Mouse (Mus musculus): Measurements from ENCODE around the gene Gpatch2l.

The Gpatch2l gene

GRCm38 (mm10) chr12:86280000-86280399, 38.3 kb downstream of the Gpatch2l start:
- peak; percentile 64 for DNase-seq (ENCODE audit: low spot score)

- no peak for DNase-seq (ENCODE audit: low spot score)
Measured at GRCm38 (mm10) chr12:86285704-86286103, 44.0 kb downstream of the Gpatch2l start.

- DNase-seq (ENCODE audit: low spot score): no peak
Measured at GRCm38 (mm10) chr12:86297450-86297849, 55.8 kb downstream of the Gpatch2l start.

DNA sequence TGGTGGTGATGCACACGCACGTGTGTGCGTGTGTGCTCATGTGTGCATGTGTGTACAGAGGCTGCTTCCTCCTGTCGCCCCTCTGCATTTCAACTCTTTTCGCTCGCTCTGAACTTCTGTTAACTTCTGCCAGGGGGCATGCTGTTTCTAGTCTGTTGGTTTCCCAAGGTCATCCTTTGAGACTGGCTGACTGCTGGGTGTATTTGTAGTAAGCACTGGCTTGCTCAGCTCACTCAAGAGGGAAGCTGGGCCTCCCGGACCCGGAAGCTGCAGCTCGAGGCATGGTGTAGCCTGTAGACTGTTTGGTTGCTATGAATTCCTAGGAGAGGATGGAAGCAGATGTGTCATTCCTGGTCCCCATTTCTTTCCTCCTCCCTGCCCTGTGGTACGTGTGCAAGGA, 61.3 kb downstream of the Gpatch2l start:
- no peak for DNase-seq (ENCODE audit: low spot score)

- DNase-seq (ENCODE audit: low spot score): no peak
Measured at GRCm38 (mm10) chr12:86305045-86305444, 63.4 kb downstream of the Gpatch2l start.

GRCm38 (mm10) chr12:86305635-86306243, 64.1 kb downstream of the Gpatch2l start:
- DNase-seq (ENCODE audit: low spot score): peak; percentile 38

DNA sequence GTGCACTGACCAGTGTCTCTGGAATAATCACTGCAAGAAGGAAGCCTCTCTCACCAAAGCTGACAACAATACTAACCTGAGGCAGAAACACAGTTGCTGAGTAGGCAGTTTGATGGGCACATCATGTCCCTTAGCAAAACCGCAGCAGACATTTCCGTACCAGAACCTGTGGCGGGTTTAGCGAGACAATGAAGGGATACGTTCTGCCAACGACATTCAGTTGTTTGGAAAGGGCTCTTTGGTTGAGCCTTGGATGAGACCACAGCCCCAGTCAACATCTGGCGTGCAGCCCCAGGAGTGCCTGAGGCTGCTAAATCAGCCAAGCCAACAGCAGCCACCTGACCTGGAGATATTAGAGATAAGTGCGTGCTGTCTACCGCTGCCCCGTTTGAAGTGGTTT, 67.8 kb downstream of the Gpatch2l start:
- DNase-seq (ENCODE audit: low spot score): no peak

GRCm38 (mm10) chr12:86309902-86310301, 68.2 kb downstream of the Gpatch2l start:
- DNase-seq (ENCODE audit: low spot score): no peak

- DNase-seq (ENCODE audit: low spot score): peak; percentile 46
Measured at GRCm38 (mm10) chr12:86320629-86321028, 79.0 kb downstream of the Gpatch2l start.

DNA sequence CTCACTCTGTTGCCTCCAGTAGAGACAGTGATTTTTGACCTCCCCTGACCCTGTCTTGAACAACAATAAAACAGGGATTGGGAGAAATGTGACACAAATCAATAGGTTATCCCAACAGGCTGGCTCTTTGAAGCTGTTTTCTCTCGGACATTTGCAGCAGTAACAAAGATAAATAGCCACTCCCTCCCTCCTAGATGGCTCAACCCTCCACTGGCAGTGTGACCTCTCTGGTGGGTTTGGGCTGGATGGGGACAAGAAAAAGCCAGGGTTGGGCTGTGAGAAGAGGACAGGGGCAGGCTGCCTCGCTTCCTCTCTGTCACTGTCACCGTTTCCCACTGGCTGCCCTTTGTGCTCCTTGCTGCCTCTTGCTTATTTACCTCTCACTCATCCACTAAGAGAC, 82.6 kb downstream of the Gpatch2l start:
- DNase-seq (ENCODE audit: low spot score): no peak

GRCm38 (mm10) chr12:86329813-86330212, 88.2 kb downstream of the Gpatch2l start:
- no peak for DNase-seq (ENCODE audit: low spot score)

DNA sequence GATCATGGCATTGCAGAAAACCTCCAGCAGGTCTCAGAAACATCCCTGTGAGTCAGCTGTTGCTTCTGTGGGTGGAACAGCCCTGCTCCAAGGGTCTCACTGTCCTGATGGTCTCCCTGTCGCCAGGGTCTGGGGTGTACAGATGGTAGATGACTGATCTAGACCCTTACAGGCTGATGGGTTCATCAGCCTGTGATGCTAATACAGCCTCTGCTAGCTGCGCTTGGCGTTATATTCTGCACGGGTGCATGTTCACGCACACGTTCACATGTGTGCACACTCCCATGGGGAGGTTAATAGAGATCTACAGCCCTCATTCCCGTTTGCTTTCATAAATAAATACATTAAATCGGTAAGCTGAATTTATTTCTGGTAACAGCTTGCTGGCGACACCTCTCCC, 89.0 kb downstream of the Gpatch2l start:
- peak; percentile 27 for DNase-seq (ENCODE audit: low spot score)

DNA sequence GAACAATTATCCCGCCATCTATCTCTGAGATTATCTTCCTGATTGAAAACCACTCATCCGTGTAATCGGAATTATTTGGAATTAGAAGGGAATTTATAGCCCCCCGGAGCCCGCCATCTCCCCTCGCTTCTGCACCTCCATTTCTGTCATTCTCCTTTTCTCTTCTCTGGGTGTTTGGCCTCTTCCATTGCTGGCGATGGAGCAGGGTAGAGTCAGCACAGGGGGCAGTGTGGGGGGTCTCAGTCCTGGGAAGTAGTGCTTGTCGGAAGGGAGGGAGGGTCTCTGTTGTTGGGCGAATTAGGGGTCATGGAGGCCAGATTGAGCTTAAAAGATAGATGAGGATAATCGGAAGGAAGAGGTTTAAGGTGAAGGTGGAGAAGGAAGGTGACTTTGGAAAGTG, 89.6 kb downstream of the Gpatch2l start:
- DNase-seq (ENCODE audit: low spot score): peak; percentile 29

DNA sequence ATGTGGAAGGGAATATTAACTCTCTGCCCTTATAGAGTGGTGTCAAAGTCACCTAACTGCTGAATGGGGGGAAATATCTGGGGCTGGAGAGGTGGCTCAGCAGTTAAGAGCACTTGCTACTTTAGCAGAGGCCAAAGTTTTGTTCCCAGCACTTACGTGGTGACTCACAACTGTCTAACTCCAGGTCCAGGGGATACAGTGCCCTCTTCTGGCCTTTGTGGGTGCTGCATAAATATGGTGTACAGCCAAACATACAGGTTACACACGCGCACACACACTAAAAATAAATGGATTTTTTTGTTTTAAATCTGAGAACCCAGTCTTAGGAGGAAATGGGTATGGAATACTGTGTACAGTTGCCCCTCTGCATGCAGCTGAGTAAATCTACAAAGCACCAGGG, 94.6 kb downstream of the Gpatch2l start:
- DNase-seq (ENCODE audit: low spot score): no peak

GRCm38 (mm10) chr12:86336887-86337286, 95.2 kb downstream of the Gpatch2l start:
- no peak for DNase-seq (ENCODE audit: low spot score)

Measured in retina, embryonic 14.5 days (tissue).